8 mouse cellular contexts compared by ENCODE assay signal in genomic region chr13:63528164-63528675, GRCm38 (mm10). TPM values are rescaled to one million over a fixed set of nuclear protein-coding genes. Genes with fewer than 3 reads are reported as not detected.
DNase-seq lines count a peak whose midpoint lies in the region; ATAC-seq and TF ChIP-seq lines count a peak whose summit lies in the region.

No protein-coding gene starts in this region.

- H3K4me3 ChIP-seq in kidney, embryonic 15.5 days (replicated peaks) = no peak overlapping the region
- no peak overlapping the region for H3K4me3 ChIP-seq in forebrain, postnatal 0 days (ENCODE audit: low read depth, low read length)

- no peak for DNase-seq in kidney, adult 8-10 months
- DNase-seq in Muller cell, postnatal 12 days (ENCODE audit: inconsistent ontology term) = peak; percentile 50
- DNase-seq in forebrain, postnatal 0 days = no peak
- DNase-seq in liver = peak; percentile 57
- no peak for DNase-seq in ovary, postnatal 14 days (ENCODE audit: low spot score)
- DNase-seq in adrenal gland, postnatal 14 days = no peak

- peaks cover 60% of the 10 kb centered on the region for H3K4me1 ChIP-seq in kidney, embryonic 15.5 days
- peaks cover 6% of the 10 kb centered on the region; the same call in 1 of the 2 replicates for H3K4me1 ChIP-seq in forebrain, postnatal 0 days (ENCODE audit: insufficient read depth)

- H3K4me2 ChIP-seq in kidney, embryonic 15.5 days = no peak overlapping the region
- H3K4me2 ChIP-seq in forebrain, postnatal 0 days (ENCODE audit: low read depth) = no peak overlapping the region

- peaks cover 99% of the 10 kb centered on the region for H3K36me3 ChIP-seq in kidney, embryonic 15.5 days
- H3K36me3 ChIP-seq in forebrain, postnatal 0 days (ENCODE audit: insufficient read depth) = peaks cover 39% of the 10 kb centered on the region

- 9% methylated on average over 5 of the region's 5 CpGs for WGBS in kidney, embryonic 15.5 days
- WGBS in forebrain, postnatal 0 days = 18% methylated on average over 5 of the region's 5 CpGs

- no peak overlapping the region for H3K9ac ChIP-seq in kidney, embryonic 15.5 days
- no peak overlapping the region for H3K9ac ChIP-seq in forebrain, postnatal 0 days

- peak; percentile 70 for ATAC-seq in kidney, embryonic 15.5 days (replicated peaks; ENCODE audit: low FRiP score)
- peak; percentile 57 for ATAC-seq in forebrain, postnatal 0 days
- ATAC-seq in neutrophil, adult 5-6 weeks (ENCODE audit: extremely low read depth, insufficient number of reproducible peaks, low FRiP score, poor library complexity, severe bottlenecking) = 0 out of 2 replicates have a peak, but pooled peaks have one; percentile 30

- no peaks in the 10 kb centered on the region for H3K27me3 ChIP-seq in kidney, embryonic 15.5 days
- H3K27me3 ChIP-seq in forebrain, postnatal 0 days (ENCODE audit: insufficient read depth, low read length) = no peaks in the 10 kb centered on the region

- no peak; the same call in 1 of the 2 replicates for TF ChIP-seq CTCF in forebrain, postnatal 0 days (IDR thresholded peaks at IDR 0.05; ENCODE audit: low read depth)

- no peak overlapping the region; the same call in 1 of the 2 replicates for H3K27ac ChIP-seq in kidney, embryonic 15.5 days
- H3K27ac ChIP-seq in forebrain, postnatal 0 days (ENCODE audit: low read depth, low read length) = no peak overlapping the region

- H3K9me3 ChIP-seq in kidney, embryonic 15.5 days (replicated peaks) = no peaks in the 10 kb centered on the region
- no peaks in the 10 kb centered on the region for H3K9me3 ChIP-seq in forebrain, postnatal 0 days (ENCODE audit: low read length)

RNA-seq across cellular contexts. Expression of gene Fancc, which starts 31.1 kb away (rescaled TPM):
- polyA plus RNA-seq in kidney, embryonic 15.5 days (2015; fragmentation: Nextera tagmentation; extraction: Ambion mirVana) = 21.8 and 22.1 TPM in 2 replicates
- 9.3 and 12.2 TPM in 2 replicates for total RNA-seq in forebrain, postnatal 0 days (2014; rRNA removed)
- 7.4 and 8.0 TPM in 2 replicates for polyA plus RNA-seq in forebrain, postnatal 0 days (2015; fragmentation: Nextera tagmentation; extraction: Ambion mirVana)
- 13.0 and 14.7 TPM in 2 replicates for total RNA-seq in neutrophil, adult 5-6 weeks (2017)
- 8.9 and 14.0 TPM in 2 replicates for total RNA-seq in adrenal gland, postnatal 14 days (2021)

RNA-seq across cellular contexts. Expression of gene Ptch1, which starts 45.2 kb away (rescaled TPM):
- 15.8 and 17.3 TPM in 2 replicates for polyA plus RNA-seq in kidney, embryonic 15.5 days (2015; fragmentation: Nextera tagmentation; extraction: Ambion mirVana)
- 11.7 and 26.5 TPM in 2 replicates for total RNA-seq in forebrain, postnatal 0 days (2014; rRNA removed)
- polyA plus RNA-seq in forebrain, postnatal 0 days (2015; fragmentation: Nextera tagmentation; extraction: Ambion mirVana) = 2.7 and 4.8 TPM in 2 replicates
- total RNA-seq in neutrophil, adult 5-6 weeks (2017) = 6.3 and 6.8 TPM in 2 replicates
- total RNA-seq in adrenal gland, postnatal 14 days (2021) = 38.6 and 39.5 TPM in 2 replicates

Comparison
In these comparisons a context has a peak if more than half of its experiments do, and no peak if none do; other contexts are left out.
1. DNase-seq: peak in Muller cell, postnatal 12 days (single experiment) and liver (single experiment); none in kidney, adult 8-10 months (0 of 2), forebrain, postnatal 0 days (single experiment), ovary, postnatal 14 days (single experiment) and adrenal gland, postnatal 14 days (single experiment).
2. Peak in every context shown above with its lines, with median percentiles within 50 percentile points of each other: ATAC-seq.